Mouse (Mus musculus) urinary bladder, postnatal 36 days (tissue): Measurements from ENCODE around the gene Fam71e1.
A peak's percentile ranks its signal among the peaks of the same experiment; 100 is the strongest.

Experiments
- DNase-seq, 2 experiments: peaks; one replicate each; pipeline ENCODE4 v3.0.0; 2022; ENCODE audit warnings: low spot score in 2 of 2, mixed read lengths in 1 of 2

Fam71e1 gene

DNA sequence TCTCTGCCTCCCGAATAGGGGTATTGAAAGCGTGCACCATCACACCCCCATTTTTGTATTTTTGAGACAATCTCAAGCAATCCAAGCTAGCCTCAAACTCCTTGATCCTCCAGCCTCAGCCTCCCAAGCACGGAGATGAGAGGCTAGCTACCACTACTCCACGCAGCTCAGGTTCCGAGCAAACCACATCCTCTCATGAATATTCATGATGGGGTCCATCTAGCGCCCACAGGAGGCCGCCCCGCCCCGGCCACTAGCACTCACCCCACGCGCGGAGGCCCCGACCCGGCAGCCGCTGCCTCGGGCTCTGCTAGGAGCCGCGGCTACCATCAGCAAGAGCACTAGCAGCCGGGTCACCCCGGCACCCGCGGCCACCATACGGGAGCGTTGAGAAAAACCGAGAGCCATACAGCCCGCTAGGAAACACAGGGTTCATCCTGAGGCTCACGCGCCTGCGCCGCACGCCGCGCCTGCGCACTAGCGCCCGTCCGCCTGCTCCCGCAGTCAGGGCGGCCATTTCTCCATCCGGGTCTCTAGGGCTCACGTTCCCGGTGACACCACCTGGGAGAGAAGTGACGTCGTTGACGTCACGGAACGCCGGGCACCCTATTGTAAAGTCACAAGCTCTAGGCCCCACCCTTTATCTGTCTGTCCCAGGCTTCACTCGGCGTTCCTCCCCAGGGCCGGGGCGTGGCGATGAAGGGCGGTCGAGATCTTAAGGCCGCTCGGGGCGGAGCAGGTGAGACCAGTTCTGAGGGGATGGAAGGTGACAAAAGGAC, at the start of gene Fam71e1, which contains the start of gene Emc10:
Fam71e1 (plus strand) TSS at position 590 of the 779 bp plus-strand sequence.
Emc10 (minus strand) TSS at position 538 of the 779 bp plus-strand sequence.
- DNase-seq, result peak; percentile 95 to 97

DNA sequence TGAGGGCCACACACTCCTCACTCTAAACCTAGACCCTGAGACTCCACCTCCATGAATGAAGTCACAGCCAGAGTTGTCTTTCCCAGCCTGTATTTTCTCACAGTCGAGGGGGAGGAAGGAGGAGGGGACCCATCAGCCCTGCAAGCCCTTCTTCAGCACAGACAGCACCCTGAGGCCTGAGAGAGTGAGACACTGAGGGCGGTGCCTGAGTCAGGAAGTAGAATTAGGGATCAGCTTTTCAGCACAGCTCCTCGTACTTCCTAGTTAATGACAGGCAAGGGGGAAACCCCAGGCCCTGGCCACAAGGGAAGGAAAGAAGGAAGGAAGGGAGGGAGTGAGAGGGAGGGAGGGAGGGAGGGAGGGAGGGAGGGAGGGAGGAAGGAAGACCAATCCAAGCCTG, 43.1 kb upstream of the Fam71e1 start:
- DNase-seq, result no peak

GRCm38 (mm10) chr7:44456302-44456701, 40.1 kb upstream of the Fam71e1 start:
- DNase-seq, result no peak

- no peak for DNase-seq
Observed at GRCm38 (mm10) chr7:44460067-44460466, 36.3 kb upstream of the Fam71e1 start.

DNA sequence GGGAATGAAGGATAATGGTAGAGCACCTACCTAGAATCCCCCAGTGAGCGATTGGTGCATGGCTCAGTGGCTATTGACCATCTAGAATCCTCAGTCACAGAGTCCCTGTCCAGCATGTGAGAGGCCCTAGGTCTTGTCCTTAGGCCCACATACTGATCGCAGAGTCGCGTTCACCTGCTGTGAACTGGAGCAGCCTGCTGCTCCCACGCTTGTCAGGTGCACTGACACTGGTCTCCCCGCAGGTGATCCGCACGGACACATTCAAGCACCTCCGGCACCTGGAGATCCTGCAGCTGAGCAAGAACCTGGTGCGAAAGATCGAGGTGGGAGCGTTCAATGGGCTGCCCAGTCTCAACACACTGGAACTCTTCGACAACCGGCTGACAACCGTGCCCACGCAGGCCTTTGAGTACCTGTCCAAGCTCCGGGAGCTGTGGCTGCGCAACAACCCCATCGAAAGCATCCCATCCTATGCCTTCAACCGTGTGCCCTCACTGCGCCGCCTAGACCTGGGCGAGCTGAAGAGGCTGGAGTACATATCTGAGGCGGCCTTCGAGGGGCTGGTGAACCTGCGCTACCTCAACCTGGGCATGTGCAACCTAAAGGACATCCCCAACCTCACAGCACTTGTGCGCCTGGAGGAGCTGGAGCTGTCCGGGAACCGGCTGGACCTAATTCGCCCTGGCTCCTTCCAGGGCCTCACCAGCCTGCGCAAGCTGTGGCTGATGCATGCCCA, 35.4 kb upstream of the Fam71e1 start:
- no peak for DNase-seq

GRCm38 (mm10) chr7:44461503-44462217, 34.7 kb upstream of the Fam71e1 start:
- DNase-seq, result no peak

- DNase-seq, result no peak
Observed at GRCm38 (mm10) chr7:44462218-44463055, 33.9 kb upstream of the Fam71e1 start.

DNA sequence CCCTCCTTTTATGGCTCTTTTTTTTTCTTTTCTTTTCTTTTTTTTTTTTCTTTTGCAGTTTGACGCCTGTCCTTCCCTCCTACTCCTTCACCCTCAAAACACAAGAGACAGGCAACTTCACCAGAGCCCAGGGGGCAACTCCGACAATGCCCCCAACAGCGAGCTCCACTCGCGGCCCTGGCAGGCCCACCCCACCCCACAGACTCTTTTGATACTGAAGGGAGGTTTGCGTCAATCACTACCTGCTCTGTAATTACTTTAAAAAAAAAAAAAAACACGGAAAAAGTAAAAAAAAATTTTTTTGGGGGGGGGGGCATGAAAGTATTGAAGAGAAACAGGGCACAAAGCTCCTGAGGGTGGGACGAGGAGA, 33.3 kb upstream of the Fam71e1 start:
- DNase-seq, result no peak

DNA sequence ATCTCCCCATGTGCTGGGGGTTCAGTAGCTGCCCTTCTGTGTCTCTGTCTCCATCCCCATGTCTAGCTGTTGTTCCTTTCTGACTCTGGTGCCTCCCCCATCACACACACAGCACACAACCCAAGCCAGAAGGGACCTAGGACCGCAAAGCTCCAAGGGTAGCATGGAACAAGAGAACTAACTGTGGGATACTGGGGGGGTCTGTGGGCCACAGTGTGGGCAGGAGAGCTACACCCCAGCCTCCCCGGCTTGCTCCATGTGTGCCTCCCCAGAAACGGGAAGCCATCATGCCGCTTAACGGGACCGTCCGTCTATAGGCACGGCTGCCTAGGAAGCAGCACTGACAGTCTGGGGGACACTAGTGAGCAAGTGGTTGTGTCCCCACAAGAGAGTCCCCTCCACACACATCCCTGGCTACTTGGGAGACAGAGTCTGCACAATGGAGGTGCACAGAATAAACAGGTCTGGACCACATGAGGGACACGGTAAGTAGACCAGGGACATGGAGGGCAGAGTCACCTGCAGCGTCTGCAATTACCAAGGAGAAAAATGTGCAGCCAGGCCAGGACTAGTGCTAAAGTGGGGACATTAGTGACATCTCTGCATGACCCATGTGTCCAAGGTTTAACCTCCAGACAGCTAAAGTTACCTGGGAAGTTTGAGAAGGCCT, 32.7 kb upstream of the Fam71e1 start:
- no peak for DNase-seq

- DNase-seq, result no peak
Observed at GRCm38 (mm10) chr7:44464511-44464910, 31.9 kb upstream of the Fam71e1 start.

- DNase-seq, result no peak
Observed at GRCm38 (mm10) chr7:44465111-44465510, 31.3 kb upstream of the Fam71e1 start, which contains the start of gene Aspdh. Aspdh (plus strand) TSS chr7:44465391.

DNA sequence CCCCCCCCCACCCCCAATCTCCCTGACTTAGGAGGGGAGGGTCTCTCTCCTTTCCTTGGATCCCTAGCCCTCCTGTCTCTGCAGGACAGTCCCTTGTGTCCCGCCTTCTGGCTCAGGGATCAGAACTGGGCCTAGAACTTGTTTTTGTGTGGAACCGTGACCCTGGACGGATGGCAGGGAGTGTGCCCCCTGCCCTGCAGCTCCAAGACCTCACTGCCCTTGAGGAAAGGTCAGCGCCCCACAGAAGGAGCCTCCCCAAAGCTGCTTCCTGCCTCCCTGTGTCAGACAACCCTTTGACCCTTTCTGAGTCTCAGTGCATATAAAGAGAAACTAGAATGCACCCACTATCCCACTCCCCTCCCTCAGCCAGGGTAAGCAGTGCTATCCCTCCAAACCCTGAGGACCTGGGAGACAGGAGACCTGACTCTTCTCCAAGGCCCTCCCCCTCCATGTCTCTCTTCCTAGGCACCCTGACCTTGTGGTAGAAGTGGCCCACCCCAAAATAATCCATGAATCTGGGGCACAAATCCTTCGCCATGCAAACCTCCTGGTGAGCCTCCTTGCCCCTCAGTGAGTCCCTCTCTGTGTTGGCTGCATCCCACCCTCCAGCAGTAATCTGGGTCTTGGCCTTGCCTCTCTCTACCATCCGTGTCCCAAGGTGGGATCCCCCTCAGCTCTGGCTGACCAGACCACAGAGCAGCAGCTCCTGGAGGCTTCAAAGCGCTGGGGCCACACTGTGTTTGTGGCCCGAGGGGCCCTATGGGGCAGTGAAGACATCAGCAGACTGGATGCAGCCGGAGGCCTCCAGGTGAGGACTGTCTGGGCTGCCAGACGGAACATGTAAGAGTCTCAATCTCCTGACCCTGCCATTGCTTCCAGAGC, 30.1 kb upstream of the Fam71e1 start:
- DNase-seq, result no peak

- no peak for DNase-seq
Observed at GRCm38 (mm10) chr7:44466888-44467311, 29.5 kb upstream of the Fam71e1 start.

DNA sequence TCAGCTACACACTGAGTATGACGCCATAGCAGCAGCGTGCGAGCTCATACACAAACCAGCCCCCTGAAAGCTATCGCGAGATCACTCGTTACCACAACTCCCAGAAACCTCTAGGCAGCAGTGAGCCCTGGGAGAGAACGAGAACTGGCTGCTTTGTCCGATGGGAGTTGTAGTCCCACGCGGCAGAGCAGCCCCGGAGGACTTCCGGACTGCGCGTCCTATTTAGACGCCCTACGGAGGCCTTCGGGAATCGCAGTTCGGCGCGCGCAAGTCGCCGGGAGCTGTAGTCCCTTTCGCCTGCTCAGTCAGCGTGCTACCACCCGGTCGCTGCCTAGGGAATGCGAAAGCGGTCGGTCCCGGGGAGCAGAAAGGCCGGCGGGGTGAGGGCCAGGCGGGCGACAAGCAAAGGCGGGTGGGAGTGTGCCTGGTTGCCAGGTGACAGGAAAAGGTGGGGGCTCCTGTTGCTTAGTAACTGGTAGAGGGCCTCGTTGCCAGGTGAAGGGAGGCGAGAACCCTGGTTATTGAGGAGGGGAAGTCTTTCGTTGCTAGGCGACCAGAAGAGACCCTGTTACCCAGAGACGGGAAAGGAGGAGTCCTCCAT, 28.5 kb upstream of the Fam71e1 start, which contains the start of gene Josd2:
Josd2 (plus strand) TSS at position 170 of the 601 bp plus-strand sequence.
- DNase-seq, result peak; percentile 91 to 94

DNA sequence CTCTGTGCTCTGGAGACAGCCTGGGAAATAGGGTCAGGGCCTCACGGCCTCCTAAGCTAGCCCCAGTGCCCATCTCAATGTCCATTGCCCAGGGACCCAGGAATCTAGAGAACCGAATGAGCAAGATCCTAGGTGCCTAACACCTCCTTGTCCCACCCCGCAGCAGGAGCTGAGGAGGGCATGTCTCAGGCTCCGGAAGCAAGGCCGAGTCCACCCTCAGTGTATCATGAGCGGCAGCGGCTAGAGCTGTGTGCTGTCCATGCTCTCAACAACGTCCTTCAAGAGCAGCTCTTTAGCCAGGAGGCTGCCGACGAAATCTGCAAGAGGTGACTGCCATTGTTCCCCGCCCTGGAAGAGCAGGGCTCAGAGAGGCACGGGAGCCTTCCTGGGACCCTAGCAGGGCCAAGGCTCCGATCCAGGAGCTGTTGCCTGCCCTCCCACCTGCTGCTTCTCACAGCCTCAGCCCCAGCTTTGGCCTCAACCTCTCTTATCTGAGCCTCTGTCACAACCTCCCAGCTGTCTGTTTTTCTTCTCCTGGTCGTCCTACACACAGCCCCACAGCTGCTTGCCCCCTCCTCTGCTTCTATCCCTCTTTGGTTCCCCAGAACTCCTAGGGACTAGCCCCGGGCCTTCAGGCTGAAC, 27.6 kb upstream of the Fam71e1 start:
- no peak for DNase-seq

GRCm38 (mm10) chr7:44469677-44470675, 26.4 kb upstream of the Fam71e1 start:
- no peak for DNase-seq
